Mouse (Mus musculus) stomach, postnatal 0 days (tissue): ENCODE results near the gene Tbx18.

Experiments used
- CTCF ChIP-seq: IDR thresholded peaks from 2 replicates; pipeline ENCODE4 v1.5.1; 2016; ENCODE audit warnings: antibody characterized with exemption, low read depth, mild to moderate bottlenecking, moderate library complexity
- EP300 ChIP-seq: optimal IDR thresholded peaks from 2 replicates; pipeline ENCODE3; 2016; ENCODE audit warnings: antibody characterized with exemption

GRCm38 (mm10) chr9:87708151-87708550 is 22.9 kb downstream of the Tbx18 start:
- TF ChIP-seq CTCF (peak; percentile 78), EP300 (no peak)
